Mouse (Mus musculus) erythroblast, embryonic 14.5 days (primary cell): Measurements from ENCODE around the gene Dmd.

Experiments
- GATA1 ChIP-seq: IDR thresholded peaks from 2 replicates; pipeline ENCODE4 v1.6.1; 2012; ENCODE audit warnings: low read length, inconsistent platforms, mixed read lengths
- TAL1 ChIP-seq: IDR thresholded peaks from 3 replicates; pipeline ENCODE4 v1.6.1; 2012; ENCODE audit warnings: low read length, inconsistent platforms, mixed read lengths

- TF ChIP-seq TAL1 (no peak), GATA1 (no peak)
These were observed 271.9 kb downstream of the Dmd start for GRCm38 (mm10) chrX:83220563-83220962.
